8 mouse cellular contexts compared by ENCODE assay signal in genomic region chr1:160351146-160351879, GRCm38 (mm10).
DNase-seq lines count a peak whose midpoint lies in the region; ATAC-seq and TF ChIP-seq lines count a peak whose summit lies in the region.

No protein-coding gene starts in this region.

- no peaks in the 10 kb centered on the region for H3K36me3 ChIP-seq in heart, postnatal 0 days (replicated peaks; ENCODE audit: control insufficient read depth, insufficient read depth, low read length)
- H3K36me3 ChIP-seq in forebrain, embryonic 15.5 days = no peaks in the 10 kb centered on the region
- no peaks in the 10 kb centered on the region for H3K36me3 ChIP-seq in limb, embryonic 12.5 days
- H3K36me3 ChIP-seq in thymus, adult 2 months (ENCODE audit: control insufficient read depth, insufficient read depth, low read length) = no peaks in the 10 kb centered on the region

- TF ChIP-seq EP300 in heart, postnatal 0 days (IDR thresholded peaks at IDR 0.05; ENCODE audit: low read depth) = no peak

- peak overlapping the region; percentile 46 for H3K4me3 ChIP-seq in heart, postnatal 0 days (ENCODE audit: low read depth, low read length)
- H3K4me3 ChIP-seq in forebrain, embryonic 15.5 days = peak overlapping the region; percentile 47
- peak overlapping the region; percentile 41 for H3K4me3 ChIP-seq in limb, embryonic 12.5 days (replicated peaks)
- no peak overlapping the region for H3K4me3 ChIP-seq in thymus, adult 2 months (ENCODE audit: control insufficient read depth, insufficient read depth, low read length)

- H3K4me2 ChIP-seq in heart, postnatal 0 days (ENCODE audit: low read depth, low read length) = peak overlapping the region; percentile 70
- H3K4me2 ChIP-seq in forebrain, embryonic 15.5 days (replicated peaks) = peak overlapping the region; percentile 80
- H3K4me2 ChIP-seq in limb, embryonic 12.5 days = peak overlapping the region; percentile 71

- peak; percentile 47 for ATAC-seq in heart, postnatal 0 days (ENCODE audit: insufficient read depth, low read depth)
- ATAC-seq in forebrain, embryonic 15.5 days (replicated peaks) = peak; percentile 35
- ATAC-seq in limb, embryonic 12.5 days (ENCODE audit: insufficient number of reproducible peaks, insufficient read depth, low FRiP score, low TSS enrichment, low read depth) = no peak

- no peak for TF ChIP-seq POLR2A in thymus, adult 2 months (IDR thresholded peaks at IDR 0.05; ENCODE audit: control insufficient read depth, extremely low read depth, insufficient read depth, low read length, poor library complexity)

- no peak for TF ChIP-seq CTCF in heart, postnatal 0 days (IDR thresholded peaks at IDR 0.05; ENCODE audit: low read depth)
- no peak for TF ChIP-seq CTCF in thymus, adult 2 months (IDR thresholded peaks at IDR 0.05; ENCODE audit: borderline replicate concordance, control insufficient read depth, extremely low read depth, insufficient read depth, low read length, poor library complexity)

- DNase-seq in heart, postnatal 0 days (ENCODE audit: low spot score) = no peak
- no peak for DNase-seq in heart, adult 18-20 months
- peak; percentile 33 for DNase-seq in cerebellum, adult 11 months
- peak; percentile 57 for DNase-seq in retina, postnatal 1 day
- no peak for DNase-seq in T-cell, adult 2 months (ENCODE audit: low spot score)
- no peak for DNase-seq in thymus, adult 2 months

- H3K9me3 ChIP-seq in heart, postnatal 0 days (replicated peaks; ENCODE audit: control insufficient read depth, low read length) = no peaks in the 10 kb centered on the region
- H3K9me3 ChIP-seq in forebrain, embryonic 15.5 days = no peaks in the 10 kb centered on the region
- no peaks in the 10 kb centered on the region for H3K9me3 ChIP-seq in limb, embryonic 12.5 days

- peak overlapping the region; percentile 62; the same call in 1 of the 2 replicates for H3K27ac ChIP-seq in heart, postnatal 0 days (ENCODE audit: low read depth)
- H3K27ac ChIP-seq in forebrain, embryonic 15.5 days (replicated peaks) = peak overlapping the region; percentile 96
- H3K27ac ChIP-seq in limb, embryonic 12.5 days = no peak overlapping the region
- no peak overlapping the region for H3K27ac ChIP-seq in thymus, adult 2 months (ENCODE audit: control insufficient read depth, insufficient read depth, low read length)

- H3K4me1 ChIP-seq in heart, postnatal 0 days (ENCODE audit: control insufficient read depth, insufficient read depth) = 0 out of 2 replicates have a peak, but pooled peaks cover 5% of the 10 kb centered on the region
- peaks cover 29% of the 10 kb centered on the region for H3K4me1 ChIP-seq in forebrain, embryonic 15.5 days
- H3K4me1 ChIP-seq in limb, embryonic 12.5 days (replicated peaks) = peaks cover 9% of the 10 kb centered on the region
- H3K4me1 ChIP-seq in thymus, adult 2 months (replicated peaks; ENCODE audit: control insufficient read depth, insufficient read depth, low read length) = no peaks in the 10 kb centered on the region

- peak overlapping the region; percentile 48 for H3K9ac ChIP-seq in heart, postnatal 0 days (replicated peaks; ENCODE audit: low read depth, low read length)
- H3K9ac ChIP-seq in forebrain, embryonic 15.5 days (replicated peaks) = peak overlapping the region; percentile 78
- H3K9ac ChIP-seq in limb, embryonic 12.5 days (replicated peaks) = peak overlapping the region; percentile 51

- no peaks in the 10 kb centered on the region for H3K27me3 ChIP-seq in heart, postnatal 0 days (ENCODE audit: control insufficient read depth, insufficient read depth, low read length)
- H3K27me3 ChIP-seq in forebrain, embryonic 15.5 days = no peaks in the 10 kb centered on the region
- no peaks in the 10 kb centered on the region for H3K27me3 ChIP-seq in limb, embryonic 12.5 days
- H3K27me3 ChIP-seq in thymus, adult 2 months (ENCODE audit: control insufficient read depth, insufficient read depth, low read length) = no peaks in the 10 kb centered on the region

- WGBS in heart, postnatal 0 days = 25% methylated on average over 12 of the region's 13 CpGs
- whole genome bisulfite sequencing in forebrain, embryonic 15.5 days = 9% methylated on average over 13 of the region's 13 CpGs
- 24% methylated on average over 13 of the region's 13 CpGs for WGBS in limb, embryonic 12.5 days
- 83% methylated on average over 13 of the region's 13 CpGs for WGBS in thymus, adult 2 months

Comparison
In these comparisons a context has a peak if more than half of its experiments do, and no peak if none do; other contexts are left out.
1. DNase-seq: peak in cerebellum, adult 11 months (single experiment) and retina, postnatal 1 day (single experiment); none in heart, postnatal 0 days (single experiment), heart, adult 18-20 months (0 of 2), T-cell, adult 2 months (single experiment) and thymus, adult 2 months (single experiment).
2. H3K27ac ChIP-seq: peak in heart, postnatal 0 days (single experiment) and forebrain, embryonic 15.5 days (single experiment); none in limb, embryonic 12.5 days (single experiment) and thymus, adult 2 months (single experiment).
3. Peak in every context shown above with its lines, with median percentiles within 50 percentile points of each other: H3K4me2 ChIP-seq and H3K9ac ChIP-seq.